In genomic region chr10:13363499-13364285, GRCm38 (mm10) we compare ENCODE assay signal across 21 mouse cellular contexts.
DNase-seq lines count a peak whose midpoint lies in the region; ATAC-seq and TF ChIP-seq lines count a peak whose summit lies in the region.
"Had no signal": no experiment of that assay in that cellular context is flagged by ENCODE, and none has a peak within 500 bp of the region (broad histone marks: within the 10 kb centered on the region; RNA-seq: fewer than 3 reads in every experiment).

No protein-coding gene starts in this region.

- H3K4me2 ChIP-seq in embryonic facial prominence, embryonic 13.5 days, result no peak overlapping the region
- no peak overlapping the region for H3K4me2 ChIP-seq in intestine, embryonic 14.5 days (ENCODE audit: low read length)
- no peak overlapping the region for H3K4me2 ChIP-seq in intestine, postnatal 0 days (replicated peaks; ENCODE audit: low read depth)
- H3K4me2 ChIP-seq in lung, postnatal 0 days (replicated peaks; ENCODE audit: low read depth, low read length), result no peak overlapping the region
- H3K4me2 ChIP-seq: limb, embryonic 12.5 days had no signal

- TF ChIP-seq EP300 in lung, postnatal 0 days (IDR thresholded peaks at IDR 0.05), result no peak

- DNase-seq in embryonic facial prominence, embryonic 10.5 days (ENCODE audit: low spot score), result no peak
- no peak for DNase-seq in intestine, embryonic 14.5 days (ENCODE audit: low spot score)
- DNase-seq in lung, postnatal 0 days (ENCODE audit: low spot score), result peak; percentile 31
- no peak for DNase-seq in lung, postnatal 4 days
- DNase-seq in frontal cortex, postnatal 10 days (ENCODE audit: low spot score in 2 of 2), result no peak
- DNase-seq: cerebellum, adult 9-11 months; gastrocnemius, postnatal 14 days; heart, adult 2 months; kidney, postnatal 10 days; retina, postnatal 1 day; thymus, adult 2 months had no signal

- H3K4me3 ChIP-seq in embryonic facial prominence, embryonic 13.5 days, result no peak overlapping the region
- H3K4me3 ChIP-seq in embryonic facial prominence, embryonic 10.5 days, result no peak overlapping the region
- H3K4me3 ChIP-seq in intestine, embryonic 14.5 days (ENCODE audit: low read depth, low read length), result no peak overlapping the region
- no peak overlapping the region for H3K4me3 ChIP-seq in intestine, postnatal 0 days (ENCODE audit: low read depth, low read length)
- no peak overlapping the region for H3K4me3 ChIP-seq in lung, postnatal 0 days (ENCODE audit: low read depth, low read length)
- H3K4me3 ChIP-seq: erythroblast, embryonic 14.5 days; heart, adult 2 months; limb, embryonic 12.5 days; megakaryocyte, embryonic 14.5 days had no signal

- WGBS in embryonic facial prominence, embryonic 13.5 days, result 75% methylated on average over 11 of the region's 11 CpGs
- WGBS in embryonic facial prominence, embryonic 10.5 days, result 91% methylated on average over 11 of the region's 11 CpGs
- 63% methylated on average over 11 of the region's 11 CpGs for WGBS in intestine, embryonic 14.5 days
- 74% methylated on average over 11 of the region's 11 CpGs for WGBS in intestine, postnatal 0 days
- 64% methylated on average over 11 of the region's 11 CpGs for WGBS in lung, postnatal 0 days

- peak overlapping the region; percentile 44 for H3K27ac ChIP-seq in embryonic facial prominence, embryonic 13.5 days
- H3K27ac ChIP-seq in embryonic facial prominence, embryonic 10.5 days (replicated peaks), result no peak overlapping the region
- H3K27ac ChIP-seq in intestine, embryonic 14.5 days (ENCODE audit: low read depth), result peak overlapping the region; percentile 55; the same call in 1 of the 2 replicates
- H3K27ac ChIP-seq in intestine, postnatal 0 days (ENCODE audit: low read depth, low read length), result no peak overlapping the region
- H3K27ac ChIP-seq in lung, postnatal 0 days (ENCODE audit: low read length), result no peak overlapping the region
- H3K27ac ChIP-seq: heart, adult 2 months; hindbrain, postnatal 0 days; limb, embryonic 12.5 days had no signal

- ATAC-seq in embryonic facial prominence, embryonic 13.5 days (ENCODE audit: insufficient number of reproducible peaks, insufficient read depth, low FRiP score, low TSS enrichment, low read depth), result no peak
- 0 out of 2 replicates have a peak, but pooled peaks have one; percentile 64 for ATAC-seq in intestine, embryonic 14.5 days (replicated peaks; ENCODE audit: low FRiP score, low TSS enrichment, low read depth)
- no peak for ATAC-seq in intestine, postnatal 0 days
- ATAC-seq in lung, postnatal 0 days, result peak; percentile 28; the same call in 1 of the 2 replicates
- ATAC-seq in megakaryocyte-erythroid progenitor cell, adult 5-6 weeks (replicated peaks; ENCODE audit: low FRiP score, low TSS enrichment, poor library complexity, severe bottlenecking), result no peak
- ATAC-seq: CD4-positive, CD25-positive, alpha-beta regulatory T cell, adult 4 months; midbrain, embryonic 16.5 days had no signal

- H3K27me3 ChIP-seq in embryonic facial prominence, embryonic 13.5 days, result no peaks in the 10 kb centered on the region
- no peaks in the 10 kb centered on the region for H3K27me3 ChIP-seq in embryonic facial prominence, embryonic 10.5 days (replicated peaks; ENCODE audit: low read depth, poor library complexity, severe bottlenecking)
- no peaks in the 10 kb centered on the region for H3K27me3 ChIP-seq in intestine, embryonic 14.5 days (replicated peaks; ENCODE audit: control insufficient read depth, insufficient read depth, low read length)
- H3K27me3 ChIP-seq in intestine, postnatal 0 days (replicated peaks; ENCODE audit: control insufficient read depth, insufficient read depth, low read length), result no peaks in the 10 kb centered on the region
- no peaks in the 10 kb centered on the region for H3K27me3 ChIP-seq in lung, postnatal 0 days (replicated peaks; ENCODE audit: insufficient read depth, low read length)
- H3K27me3 ChIP-seq: limb, embryonic 12.5 days had no signal

- no peaks in the 10 kb centered on the region for H3K9me3 ChIP-seq in embryonic facial prominence, embryonic 13.5 days
- H3K9me3 ChIP-seq in embryonic facial prominence, embryonic 10.5 days, result no peaks in the 10 kb centered on the region
- H3K9me3 ChIP-seq in intestine, embryonic 14.5 days (ENCODE audit: control insufficient read depth, low read length), result 0 out of 2 replicates have a peak, but pooled peaks cover 3% of the 10 kb centered on the region
- H3K9me3 ChIP-seq in intestine, postnatal 0 days (ENCODE audit: control insufficient read depth), result no peaks in the 10 kb centered on the region
- H3K9me3 ChIP-seq in lung, postnatal 0 days (ENCODE audit: low read length), result no peaks in the 10 kb centered on the region
- H3K9me3 ChIP-seq: G1E; limb, embryonic 12.5 days had no signal

- H3K9ac ChIP-seq in embryonic facial prominence, embryonic 13.5 days, result no peak overlapping the region
- H3K9ac ChIP-seq in intestine, embryonic 14.5 days (ENCODE audit: low read length), result no peak overlapping the region
- no peak overlapping the region for H3K9ac ChIP-seq in intestine, postnatal 0 days (ENCODE audit: low read depth, low read length)
- no peak overlapping the region for H3K9ac ChIP-seq in lung, postnatal 0 days (replicated peaks; ENCODE audit: low read depth)
- H3K9ac ChIP-seq: limb, embryonic 12.5 days had no signal

- no peak for TF ChIP-seq CTCF in intestine, postnatal 0 days (IDR thresholded peaks at IDR 0.05; ENCODE audit: low read depth)
- TF ChIP-seq CTCF in lung, postnatal 0 days (IDR thresholded peaks at IDR 0.05), result no peak

- H3K4me1 ChIP-seq in embryonic facial prominence, embryonic 13.5 days, result no peaks in the 10 kb centered on the region
- no peaks in the 10 kb centered on the region for H3K4me1 ChIP-seq in embryonic facial prominence, embryonic 10.5 days
- no peaks in the 10 kb centered on the region for H3K4me1 ChIP-seq in intestine, embryonic 14.5 days (replicated peaks; ENCODE audit: control insufficient read depth, insufficient read depth, low read length)
- no peaks in the 10 kb centered on the region for H3K4me1 ChIP-seq in intestine, postnatal 0 days (replicated peaks; ENCODE audit: control insufficient read depth, insufficient read depth, low read length)
- H3K4me1 ChIP-seq in lung, postnatal 0 days (ENCODE audit: insufficient read depth, low read depth, low read length), result no peaks in the 10 kb centered on the region
- H3K4me1 ChIP-seq: limb, embryonic 12.5 days; megakaryocyte, embryonic 14.5 days had no signal

- no peaks in the 10 kb centered on the region for H3K36me3 ChIP-seq in embryonic facial prominence, embryonic 13.5 days
- H3K36me3 ChIP-seq in embryonic facial prominence, embryonic 10.5 days (replicated peaks), result no peaks in the 10 kb centered on the region
- H3K36me3 ChIP-seq in intestine, embryonic 14.5 days (ENCODE audit: control insufficient read depth, insufficient read depth, low read length), result no peaks in the 10 kb centered on the region
- H3K36me3 ChIP-seq in intestine, postnatal 0 days (ENCODE audit: control insufficient read depth, insufficient read depth), result no peaks in the 10 kb centered on the region
- H3K36me3 ChIP-seq in lung, postnatal 0 days (ENCODE audit: insufficient read depth, low read length), result no peaks in the 10 kb centered on the region
- H3K36me3 ChIP-seq: G1E; limb, embryonic 12.5 days had no signal

Comparison
In these comparisons a context has a peak if more than half of its experiments do, and no peak if none do; other contexts are left out.
1. ATAC-seq: peak in intestine, embryonic 14.5 days (single experiment) and lung, postnatal 0 days (single experiment); none in embryonic facial prominence, embryonic 13.5 days (single experiment), intestine, postnatal 0 days (single experiment) and megakaryocyte-erythroid progenitor cell, adult 5-6 weeks (single experiment).
2. H3K27ac ChIP-seq: peak in embryonic facial prominence, embryonic 13.5 days (single experiment) and intestine, embryonic 14.5 days (single experiment); none in embryonic facial prominence, embryonic 10.5 days (single experiment), intestine, postnatal 0 days (single experiment) and lung, postnatal 0 days (single experiment).